Mouse (Mus musculus) hindbrain, embryonic 15.5 days (tissue): ENCODE measurements around the gene Olfr675. TPM values are rescaled to one million over a fixed set of nuclear protein-coding genes. Genes with fewer than 3 reads are reported as not detected.
"Not testable (repeated sequence)": the region's sequence is repeated elsewhere in the genome, so short reads cannot be mapped to it uniquely, and the experiment has no call there.

ENCODE experiments used
- ATAC-seq: fragments of 200-750 bp; cut with Nextera tagmentation; 2 replicates; pipeline ENCODE4 v1.8.0; 2017; ENCODE audit warnings: low read depth, moderate number of reproducible peaks, moderate TSS enrichment; ENCODE audit not compliant: low FRiP score
- H3K27ac ChIP-seq: fragments of 300-500 bp; sonication (generic); replicated peaks from 2 replicates; pipeline ENCODE4 v1.5.1; 2015; ENCODE audit warnings: mild to moderate bottlenecking, inconsistent platforms
- H3K27me3 ChIP-seq: fragments of 300-500 bp; sonication (generic); 2 replicates; pipeline ENCODE4 v1.6.1; 2015; ENCODE audit warnings: control low read depth, inconsistent platforms
- H3K36me3 ChIP-seq: fragments of 300-500 bp; sonication (generic); 2 replicates; pipeline ENCODE4 v1.6.1; 2015; ENCODE audit warnings: control low read depth, inconsistent platforms
- H3K4me1 ChIP-seq: fragments of 300-500 bp; sonication (generic); replicated peaks from 2 replicates; pipeline ENCODE4 v1.6.1; 2015; ENCODE audit warnings: control low read depth, inconsistent platforms
- H3K4me2 ChIP-seq: fragments of 300-500 bp; sonication (generic); 2 replicates; pipeline ENCODE4 v1.6.1; 2015; ENCODE audit warnings: moderate library complexity, mild to moderate bottlenecking, inconsistent platforms
- H3K4me3 ChIP-seq: fragments of 300-500 bp; sonication (generic); 2 replicates; pipeline ENCODE4 v1.5.1; 2015; ENCODE audit warnings: mild to moderate bottlenecking, inconsistent platforms
- H3K9ac ChIP-seq: fragments of 300-500 bp; sonication (generic); 2 replicates; pipeline ENCODE4 v1.6.1; 2015; ENCODE audit warnings: inconsistent platforms
- H3K9me3 ChIP-seq: fragments of 300-500 bp; sonication (generic); 2 replicates; pipeline ENCODE4 v1.6.1; 2016; ENCODE audit warnings: control low read depth, inconsistent platforms
- WGBS: fragments of 180-500 bp; shearing (Covaris S2); methylation state at CpG from one replicate; pipeline ENCODE4 v1.1.7; 2015; 5-methylcytosine and 5-hydroxymethylcytosine counted together
- polyA plus RNA-seq: library from polyadenylated mRNA; unstranded; fragments of >200 nt; fragmentation: Nextera tagmentation; extraction: Ambion mirVana; gene quantifications from 2 replicates; pipeline ENCODE4 v1.2.1, GENCODE M21; 2015

Gene Olfr675
- polyA plus RNA-seq: not detected in 2 replicates

DNA sequence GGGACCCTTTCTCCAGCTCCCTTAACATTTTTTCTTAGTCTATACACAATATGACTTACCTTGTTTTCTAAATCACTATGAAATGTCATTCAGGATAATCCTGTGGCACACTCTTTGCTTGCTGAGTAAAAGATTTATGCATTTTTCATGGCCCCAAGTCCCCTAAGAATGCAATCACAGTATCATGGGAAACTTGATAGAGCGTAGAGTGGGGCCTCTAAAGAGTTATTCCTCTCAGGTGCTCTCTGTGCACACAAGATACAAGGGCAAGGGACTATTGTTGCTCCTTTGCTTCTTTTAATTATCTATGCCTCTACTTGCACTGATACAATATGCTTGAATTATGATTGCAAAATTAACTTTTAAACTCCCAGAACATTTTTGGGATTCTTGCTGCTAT lies at the start of gene Olfr675:
Gene Olfr675, minus strand, starts transcription at position 101 of the 400 bp plus-strand sequence.
- Histone ChIP-seq H3K27me3 (no peaks in the 10 kb centered on the region), H3K9me3 (no peaks in the 10 kb centered on the region), H3K9ac (no peak within 1 kb of the TSS), H3K27ac (no peak within 1 kb of the TSS), H3K36me3 (no peaks in the 10 kb centered on the region), H3K4me3 (no peak within 1 kb of the TSS), H3K4me2 (no peak within 1 kb of the TSS), H3K4me1 (no peaks in the 10 kb centered on the region)
- WGBS: 76% methylated on average over 1 of the region's 1 CpGs
- ATAC-seq: no peak

DNA sequence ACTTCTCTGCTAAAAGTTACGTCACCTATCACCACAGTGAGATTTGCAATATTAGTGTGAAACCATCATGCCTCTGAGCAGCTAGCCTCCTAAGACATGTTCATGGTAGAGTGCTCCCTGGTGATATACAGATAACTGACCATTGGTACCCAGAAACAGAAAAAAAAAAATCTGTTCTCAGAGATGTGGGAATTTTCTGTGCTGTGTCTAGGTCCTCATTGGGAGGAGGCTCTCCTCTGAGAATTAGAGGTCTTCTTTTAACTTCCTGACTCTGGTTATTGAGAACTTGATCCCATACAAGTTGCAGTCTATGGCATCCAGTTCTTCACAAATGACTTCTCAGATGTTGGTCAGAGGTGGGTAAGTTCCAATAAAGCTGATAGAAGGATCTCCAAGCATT lies 35.9 kb upstream of the Olfr675 start, which contains the start of gene Olfr678:
Gene Olfr678, plus strand, starts transcription at position 301 of the 400 bp plus-strand sequence.
- no peak for ATAC-seq

GRCm38 (mm10) chr7:105058951-105059350 lies 30.7 kb upstream of the Olfr675 start:
- no peak overlapping the region for H3K4me2 ChIP-seq
- no peak overlapping the region for H3K4me3 ChIP-seq
- ATAC-seq: no peak
- no peaks in the 10 kb centered on the region for H3K27me3 ChIP-seq
- H3K9me3 ChIP-seq: no peaks in the 10 kb centered on the region
- H3K9ac ChIP-seq: no peak overlapping the region
- no peaks in the 10 kb centered on the region for H3K36me3 ChIP-seq
- H3K27ac ChIP-seq: no peak overlapping the region
- no peaks in the 10 kb centered on the region for H3K4me1 ChIP-seq

More for the DNA sequence above, 35.9 kb upstream of the Olfr675 start, which contains the start of gene Olfr678:
- H3K9me3 ChIP-seq: no peaks in the 10 kb centered on the region
- WGBS: 93% methylated on average over 1 of the region's 1 CpGs
- H3K27ac ChIP-seq: no peak within 1 kb of the TSS
- no peak within 1 kb of the TSS for H3K4me2 ChIP-seq
- no peak within 1 kb of the TSS for H3K9ac ChIP-seq
- no peak within 1 kb of the TSS for H3K4me3 ChIP-seq
- no peaks in the 10 kb centered on the region for H3K27me3 ChIP-seq
- no peaks in the 10 kb centered on the region for H3K36me3 ChIP-seq
- H3K4me1 ChIP-seq: no peaks in the 10 kb centered on the region

- H3K9ac ChIP-seq, H3K36me3 ChIP-seq, ATAC-seq, H3K4me3 ChIP-seq, H3K27me3 ChIP-seq, H3K9me3 ChIP-seq, H3K4me1 ChIP-seq, H3K27ac ChIP-seq, H3K4me2 ChIP-seq: not testable (repeated sequence)
- WGBS: 53% methylated on average over 5 of the region's 5 CpGs
Observed at GRCm38 (mm10) chr7:105033836-105034235, 5.6 kb upstream of the Olfr675 start.

DNA sequence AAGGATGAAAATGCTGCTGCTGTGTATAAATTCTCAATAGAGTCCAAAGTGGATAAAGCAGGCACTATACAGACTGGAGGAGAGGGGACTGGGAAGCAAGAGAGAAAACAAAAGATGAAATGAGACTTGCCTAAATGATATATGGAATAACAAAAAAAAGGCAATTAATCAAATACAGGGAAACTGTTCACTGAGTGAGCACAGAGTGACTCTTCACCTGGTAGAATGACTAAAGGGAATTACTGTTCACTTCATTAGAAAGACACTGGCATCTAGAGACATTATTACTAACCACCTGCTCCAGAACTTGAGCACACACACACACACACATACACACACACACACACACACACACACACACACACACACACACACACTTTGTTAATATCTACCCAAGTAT lies 4.1 kb upstream of the Olfr675 start, which contains the start of gene Olfr676:
Gene Olfr676, plus strand, starts transcription at position 301 of the 400 bp plus-strand sequence.
- Histone ChIP-seq H3K4me3 (no peak within 1 kb of the TSS), H3K4me2 (no peak within 1 kb of the TSS), H3K4me1 (no peaks in the 10 kb centered on the region), H3K27ac (no peak within 1 kb of the TSS), H3K27me3 (no peaks in the 10 kb centered on the region), H3K9me3 (no peaks in the 10 kb centered on the region), H3K9ac (no peak within 1 kb of the TSS), H3K36me3 (no peaks in the 10 kb centered on the region)
- ATAC-seq: no peak

- no peaks in the 10 kb centered on the region for H3K36me3 ChIP-seq
- 57% methylated on average over 1 of the region's 1 CpGs for WGBS
- no peaks in the 10 kb centered on the region for H3K27me3 ChIP-seq
- no peak overlapping the region for H3K4me3 ChIP-seq
- no peak overlapping the region for H3K9ac ChIP-seq
- H3K4me1 ChIP-seq: no peaks in the 10 kb centered on the region
- ATAC-seq: no peak
- H3K4me2 ChIP-seq: no peak overlapping the region
- H3K9me3 ChIP-seq: no peaks in the 10 kb centered on the region
- no peak overlapping the region for H3K27ac ChIP-seq
Observed at GRCm38 (mm10) chr7:105022530-105022929, 5.7 kb downstream of the Olfr675 start.

DNA sequence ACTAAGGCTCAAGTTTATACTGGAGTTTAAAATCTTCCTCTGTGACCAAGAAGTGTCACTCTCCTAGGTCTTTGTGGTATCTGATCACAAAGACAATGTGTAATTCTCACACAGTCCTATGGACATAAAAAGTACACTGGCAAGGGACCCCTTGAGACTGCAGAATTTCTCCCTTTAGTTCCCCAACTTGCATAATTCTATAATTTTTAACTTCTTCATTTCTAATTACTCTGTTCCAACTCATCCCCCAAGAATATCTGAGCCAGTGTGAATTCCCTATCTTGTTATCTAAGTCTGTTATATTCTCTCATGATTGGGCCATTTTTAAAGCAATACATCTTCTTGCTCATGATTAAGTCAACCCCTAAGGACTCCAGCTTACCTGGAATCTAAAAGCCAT lies 26.3 kb downstream of the Olfr675 start, which contains the start of gene Olfr672:
Gene Olfr672, minus strand, starts transcription at position 101 of the 400 bp plus-strand sequence.
- Histone ChIP-seq H3K9ac (no peak within 1 kb of the TSS), H3K4me2 (no peak within 1 kb of the TSS), H3K4me1 (no peaks in the 10 kb centered on the region), H3K9me3 (no peaks in the 10 kb centered on the region), H3K27me3 (no peaks in the 10 kb centered on the region), H3K27ac (no peak within 1 kb of the TSS), H3K4me3 (no peak within 1 kb of the TSS), H3K36me3 (no peaks in the 10 kb centered on the region)
- ATAC-seq: no peak

DNA sequence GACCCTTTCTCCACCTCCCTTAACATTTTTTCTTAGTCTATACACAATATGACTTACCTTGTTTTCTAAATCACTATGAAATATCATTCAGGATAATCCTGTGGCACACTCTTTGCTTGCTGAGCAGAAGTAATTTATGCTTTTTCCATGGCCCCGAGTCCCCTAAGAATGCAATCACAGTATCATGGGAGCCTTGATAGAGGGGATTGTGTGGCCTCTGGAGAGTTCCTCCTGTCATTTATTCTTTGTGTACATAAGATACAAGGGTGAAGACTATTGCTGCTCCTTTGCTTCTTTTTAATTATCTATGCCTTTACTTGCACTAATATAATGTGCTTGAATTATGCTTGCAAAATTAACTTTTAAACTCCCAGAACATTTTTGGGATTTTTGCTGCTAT lies 49.2 kb downstream of the Olfr675 start, which contains the start of gene Olfr671:
Gene Olfr671, minus strand, starts transcription at position 101 of the 400 bp plus-strand sequence.
- Histone ChIP-seq H3K4me3 (no peak within 1 kb of the TSS), H3K4me1 (no peaks in the 10 kb centered on the region), H3K9ac (no peak within 1 kb of the TSS), H3K4me2 (no peak within 1 kb of the TSS), H3K27me3 (no peaks in the 10 kb centered on the region), H3K27ac (no peak within 1 kb of the TSS), H3K9me3 (no peaks in the 10 kb centered on the region), H3K36me3 (no peaks in the 10 kb centered on the region)
- 75% methylated on average over 1 of the region's 1 CpGs for WGBS
- ATAC-seq: no peak

DNA sequence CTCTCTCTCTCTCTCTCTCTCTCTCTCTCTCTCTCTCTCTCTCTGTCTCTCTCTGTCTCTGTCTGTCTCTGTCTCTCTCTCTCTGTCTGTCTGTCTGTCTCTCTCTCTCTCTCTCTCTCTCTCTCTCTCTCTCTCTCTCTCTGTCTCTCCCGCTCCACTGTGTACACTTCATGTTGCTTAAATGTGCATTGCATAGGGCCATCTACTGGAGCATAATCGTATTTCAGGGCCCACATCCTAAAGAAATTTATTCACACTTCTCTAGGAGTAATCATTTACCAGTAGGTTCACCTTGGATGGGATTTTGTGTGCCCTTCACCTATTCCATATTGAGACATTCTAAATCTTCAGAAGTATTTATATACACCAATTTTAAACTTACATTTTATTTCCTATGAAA lies 55.8 kb downstream of the Olfr675 start:
- not testable (repeated sequence) for H3K4me2 ChIP-seq, H3K27ac ChIP-seq, ATAC-seq, H3K27me3 ChIP-seq, H3K36me3 ChIP-seq, H3K9me3 ChIP-seq, H3K9ac ChIP-seq, H3K4me3 ChIP-seq, H3K4me1 ChIP-seq
- 80% methylated on average over 2 of the region's 2 CpGs for WGBS

Other genes with a start within 250 kb of the Olfr675 start
- gene Usp17lb, start 185.9 kb downstream of the Olfr675 start, polyA plus RNA-seq: not detected in 2 replicates
- not detected in 2 replicates for gene Usp17la, start 171.5 kb downstream of the Olfr675 start, polyA plus RNA-seq
- gene Olfr665, start 150.4 kb downstream of the Olfr675 start, polyA plus RNA-seq: not detected in 2 replicates
- gene Olfr666, start 132.5 kb downstream of the Olfr675 start, polyA plus RNA-seq: not detected in 2 replicates
- gene Olfr667, start 107.0 kb downstream of the Olfr675 start, polyA plus RNA-seq: not detected in 2 replicates
- not detected in 2 replicates for gene Olfr668, start 100.4 kb downstream of the Olfr675 start, polyA plus RNA-seq
- not detected in 2 replicates for gene Olfr669, start 94.2 kb downstream of the Olfr675 start, polyA plus RNA-seq
- not detected in 2 replicates for gene Olfr670, start 65.8 kb downstream of the Olfr675 start, polyA plus RNA-seq
- not detected in 2 replicates for gene Olfr671, start 49.3 kb downstream of the Olfr675 start, polyA plus RNA-seq
- gene Olfr672, start 26.4 kb downstream of the Olfr675 start, polyA plus RNA-seq: not detected in 2 replicates
- not detected in 2 replicates for gene Olfr676, start 4.2 kb upstream of the Olfr675 start, polyA plus RNA-seq
- gene Olfr677, start 22.9 kb upstream of the Olfr675 start, polyA plus RNA-seq: not detected in 2 replicates
- not detected in 2 replicates for gene Olfr678, start 36.0 kb upstream of the Olfr675 start, polyA plus RNA-seq
- not detected in 2 replicates for gene Olfr679, start 52.7 kb upstream of the Olfr675 start, polyA plus RNA-seq
- gene Olfr680-ps1, start 64.4 kb upstream of the Olfr675 start, polyA plus RNA-seq: not detected in 2 replicates
- not detected in 2 replicates for gene Olfr681, start 88.4 kb upstream of the Olfr675 start, polyA plus RNA-seq
- not detected in 2 replicates for gene Olfr683, start 118.6 kb upstream of the Olfr675 start, polyA plus RNA-seq
- not detected in 2 replicates for gene Olfr684, start 135.2 kb upstream of the Olfr675 start, polyA plus RNA-seq
- gene Olfr685, start 157.6 kb upstream of the Olfr675 start, polyA plus RNA-seq: not detected in 2 replicates
- not detected in 2 replicates for gene Olfr686, start 179.0 kb upstream of the Olfr675 start, polyA plus RNA-seq